Mouse (Mus musculus): ENCODE measurements around the gene Gbx1. TPM values are rescaled to one million over a fixed set of nuclear protein-coding genes. Genes with fewer than 3 reads are reported as not detected.

Gene Gbx1
- polyA plus RNA-seq, 1 experiment from 2014 or later, result 0.20 TPM

- no peak for ATAC-seq
- 5% methylated on average over 65 of the region's 67 CpGs for WGBS
- no peaks in the 10 kb centered on the region for H3K9me3 ChIP-seq (replicated peaks; ENCODE audit: control insufficient read depth, low read length, poor library complexity, severe bottlenecking)
Observed at GRCm38 (mm10) chr5:24474723-24475261, 52.2 kb downstream of the Gbx1 start.

GRCm38 (mm10) chr5:24474025-24474722, 52.8 kb downstream of the Gbx1 start:
- WGBS, result 6% methylated on average over 57 of the region's 77 CpGs
- Histone ChIP-seq H3K4me2 (ENCODE audit: low read length) (peak overlapping the region; percentile 54), H3K27ac (ENCODE audit: low read length) (no peak overlapping the region), H3K9ac (ENCODE audit: low read depth, low read length) (peak overlapping the region; percentile 60), H3K27me3 (ENCODE audit: control insufficient read depth, insufficient read depth, low read depth, low read length) (no peaks in the 10 kb centered on the region; the same call in none of the 2 replicates), H3K36me3 (ENCODE audit: control insufficient read depth, insufficient read depth, low read length) (peaks cover 16% of the 10 kb centered on the region), H3K4me1 (ENCODE audit: control insufficient read depth, insufficient read depth, low read length) (peaks cover 21% of the 10 kb centered on the region), H3K9me3 (replicated peaks; ENCODE audit: control insufficient read depth, low read length, poor library complexity, severe bottlenecking) (no peaks in the 10 kb centered on the region), H3K4me3 (ENCODE audit: low read depth, low read length) (peak overlapping the region; percentile 31)
- ATAC-seq, result no peak

More at GRCm38 (mm10) chr5:24474723-24475261, 52.2 kb downstream of the Gbx1 start:
- H3K4me1 ChIP-seq (ENCODE audit: control insufficient read depth, insufficient read depth, low read length), result peaks cover 21% of the 10 kb centered on the region
- peak overlapping the region; percentile 54 for H3K4me2 ChIP-seq (ENCODE audit: low read length)
- no peak overlapping the region for H3K27ac ChIP-seq (ENCODE audit: low read length)
- no peaks in the 10 kb centered on the region; the same call in none of the 2 replicates for H3K27me3 ChIP-seq (ENCODE audit: control insufficient read depth, insufficient read depth, low read depth, low read length)
- H3K36me3 ChIP-seq (ENCODE audit: control insufficient read depth, insufficient read depth, low read length), result peaks cover 22% of the 10 kb centered on the region
- peak overlapping the region; percentile 31 for H3K4me3 ChIP-seq (ENCODE audit: low read depth, low read length)
- peak overlapping the region; percentile 60 for H3K9ac ChIP-seq (ENCODE audit: low read depth, low read length)

- Histone ChIP-seq H3K9me3 (replicated peaks; ENCODE audit: control insufficient read depth, low read length, poor library complexity, severe bottlenecking) (no peaks in the 10 kb centered on the region), H3K4me2 (ENCODE audit: low read length) (no peak overlapping the region), H3K27ac (ENCODE audit: low read length) (no peak overlapping the region), H3K4me1 (ENCODE audit: control insufficient read depth, insufficient read depth, low read length) (peaks cover 21% of the 10 kb centered on the region), H3K9ac (ENCODE audit: low read depth, low read length) (no peak overlapping the region), H3K27me3 (ENCODE audit: control insufficient read depth, insufficient read depth, low read depth, low read length) (no peaks in the 10 kb centered on the region; the same call in none of the 2 replicates), H3K36me3 (ENCODE audit: control insufficient read depth, insufficient read depth, low read length) (peaks cover 7% of the 10 kb centered on the region), H3K4me3 (ENCODE audit: low read depth, low read length) (no peak overlapping the region)
- ATAC-seq, result no peak
- WGBS, result 33% methylated on average over 6 of the region's 7 CpGs
Observed at GRCm38 (mm10) chr5:24472884-24473619, 54.0 kb downstream of the Gbx1 start.

GRCm38 (mm10) chr5:24470600-24470999, 56.4 kb downstream of the Gbx1 start:
- H3K27ac ChIP-seq (ENCODE audit: low read length), result no peak overlapping the region
- no peak overlapping the region for H3K4me2 ChIP-seq (ENCODE audit: low read length)
- H3K4me1 ChIP-seq (ENCODE audit: control insufficient read depth, insufficient read depth, low read length), result peaks cover 33% of the 10 kb centered on the region
- H3K9ac ChIP-seq (ENCODE audit: low read depth, low read length), result no peak overlapping the region
- no peak overlapping the region for H3K4me3 ChIP-seq (ENCODE audit: low read depth, low read length)
- no peaks in the 10 kb centered on the region; the same call in none of the 2 replicates for H3K27me3 ChIP-seq (ENCODE audit: control insufficient read depth, insufficient read depth, low read depth, low read length)
- H3K36me3 ChIP-seq (ENCODE audit: control insufficient read depth, insufficient read depth, low read length), result no peaks in the 10 kb centered on the region
- 9% methylated on average over 5 of the region's 5 CpGs for WGBS
- no peaks in the 10 kb centered on the region for H3K9me3 ChIP-seq (replicated peaks; ENCODE audit: control insufficient read depth, low read length, poor library complexity, severe bottlenecking)
- ATAC-seq, result peak; percentile 63

GRCm38 (mm10) chr5:24466762-24467161, 60.2 kb downstream of the Gbx1 start:
- ATAC-seq, result no peak
- Histone ChIP-seq H3K27ac (ENCODE audit: low read length) (no peak overlapping the region), H3K9ac (ENCODE audit: low read depth, low read length) (no peak overlapping the region), H3K4me3 (ENCODE audit: low read depth, low read length) (no peak overlapping the region), H3K4me1 (ENCODE audit: control insufficient read depth, insufficient read depth, low read length) (peaks cover 14% of the 10 kb centered on the region), H3K36me3 (ENCODE audit: control insufficient read depth, insufficient read depth, low read length) (no peaks in the 10 kb centered on the region), H3K9me3 (replicated peaks; ENCODE audit: control insufficient read depth, low read length, poor library complexity, severe bottlenecking) (no peaks in the 10 kb centered on the region), H3K4me2 (ENCODE audit: low read length) (no peak overlapping the region), H3K27me3 (ENCODE audit: control insufficient read depth, insufficient read depth, low read depth, low read length) (no peaks in the 10 kb centered on the region)
- 19% methylated on average over 12 of the region's 12 CpGs for WGBS

GRCm38 (mm10) chr5:24455613-24456012, 71.4 kb downstream of the Gbx1 start:
- Histone ChIP-seq H3K36me3 (ENCODE audit: control insufficient read depth, insufficient read depth, low read length) (no peaks in the 10 kb centered on the region), H3K27me3 (ENCODE audit: control insufficient read depth, insufficient read depth, low read depth, low read length) (no peaks in the 10 kb centered on the region), H3K4me2 (ENCODE audit: low read length) (peak overlapping the region; percentile 95; the same call in 1 of the 2 replicates), H3K27ac (ENCODE audit: low read length) (no peak overlapping the region), H3K9me3 (replicated peaks; ENCODE audit: control insufficient read depth, low read length, poor library complexity, severe bottlenecking) (no peaks in the 10 kb centered on the region), H3K9ac (ENCODE audit: low read depth, low read length) (peak overlapping the region; percentile 40), H3K4me3 (ENCODE audit: low read depth, low read length) (no peak overlapping the region), H3K4me1 (ENCODE audit: control insufficient read depth, insufficient read depth, low read length) (peaks cover 35% of the 10 kb centered on the region)
- ATAC-seq, result no peak
- WGBS, result 46% methylated on average over 7 of the region's 7 CpGs

GRCm38 (mm10) chr5:24455076-24455475, 71.9 kb downstream of the Gbx1 start:
- WGBS, result 55% methylated on average over 3 of the region's 3 CpGs
- Histone ChIP-seq H3K36me3 (ENCODE audit: control insufficient read depth, insufficient read depth, low read length) (no peaks in the 10 kb centered on the region), H3K9ac (ENCODE audit: low read depth, low read length) (no peak overlapping the region), H3K4me1 (ENCODE audit: control insufficient read depth, insufficient read depth, low read length) (peaks cover 35% of the 10 kb centered on the region), H3K4me2 (ENCODE audit: low read length) (peak overlapping the region; percentile 95), H3K27me3 (ENCODE audit: control insufficient read depth, insufficient read depth, low read depth, low read length) (no peaks in the 10 kb centered on the region), H3K27ac (ENCODE audit: low read length) (no peak overlapping the region), H3K4me3 (ENCODE audit: low read depth, low read length) (no peak overlapping the region), H3K9me3 (replicated peaks; ENCODE audit: control insufficient read depth, low read length, poor library complexity, severe bottlenecking) (no peaks in the 10 kb centered on the region)
- ATAC-seq, result no peak

GRCm38 (mm10) chr5:24453985-24454303, 73.1 kb downstream of the Gbx1 start:
- 11% methylated on average over 2 of the region's 2 CpGs for WGBS
- H3K4me2 ChIP-seq (ENCODE audit: low read length), result peak overlapping the region; percentile 95
- ATAC-seq, result no peak

More at GRCm38 (mm10) chr5:24453985-24454303, 73.1 kb downstream of the Gbx1 start:
- Histone ChIP-seq H3K4me1 (ENCODE audit: control insufficient read depth, insufficient read depth, low read length) (peaks cover 35% of the 10 kb centered on the region), H3K4me3 (ENCODE audit: low read depth, low read length) (peak overlapping the region; percentile 93), H3K27me3 (ENCODE audit: control insufficient read depth, insufficient read depth, low read depth, low read length) (no peaks in the 10 kb centered on the region), H3K36me3 (ENCODE audit: control insufficient read depth, insufficient read depth, low read length) (no peaks in the 10 kb centered on the region), H3K9me3 (replicated peaks; ENCODE audit: control insufficient read depth, low read length, poor library complexity, severe bottlenecking) (no peaks in the 10 kb centered on the region), H3K27ac (ENCODE audit: low read length) (peak overlapping the region; percentile 54; the same call in 1 of the 2 replicates), H3K9ac (ENCODE audit: low read depth, low read length) (peak overlapping the region; percentile 95)

Data from midbrain, embryonic 16.5 days (tissue).